Mouse (Mus musculus) E14TG2a.4 (cell line): ENCODE measurements around the gene Arrb1.

Experiments
- CTCF ChIP-seq: conservative IDR thresholded peaks from 2 replicates; pipeline ENCODE4 v1.5.1; 2014; ENCODE audit warnings: low read length
- NANOG ChIP-seq: IDR thresholded peaks from 2 replicates; pipeline ENCODE4 v1.6.1; 2014; ENCODE audit warnings: borderline replicate concordance, low read length, mixed read lengths
- POU5F1 ChIP-seq: IDR thresholded peaks from 2 replicates; pipeline ENCODE4 v1.6.1; 2014; ENCODE audit warnings: low read length, borderline replicate concordance

- TF ChIP-seq CTCF (no peak), NANOG (no peak), POU5F1 (no peak)
Observed at GRCm38 (mm10) chr7:99627366-99627765, 92.1 kb downstream of the Arrb1 start.
